9 mouse cellular contexts compared by ENCODE assay signal in genomic region chr3:88552082-88552645, GRCm38 (mm10). TPM values are rescaled to one million over a fixed set of nuclear protein-coding genes. Genes with fewer than 3 reads are reported as not detected.
DNase-seq lines count a peak whose midpoint lies in the region; ATAC-seq lines count a peak whose summit lies in the region.
"Had no signal": no experiment of that assay in that cellular context is flagged by ENCODE, and none has a peak within 500 bp of the region (broad histone marks: within the 10 kb centered on the region; RNA-seq: fewer than 3 reads in every experiment).

No protein-coding gene starts in this region.

- H3K27ac ChIP-seq in kidney, embryonic 15.5 days: peak overlapping the region; percentile 99
- H3K27ac ChIP-seq in brown adipose tissue, adult 24 weeks (replicated peaks; ENCODE audit: low read depth, low read length): peak overlapping the region; percentile 40
- H3K27ac ChIP-seq in hindbrain, embryonic 14.5 days: peak overlapping the region; percentile 91
- H3K27ac ChIP-seq in midbrain, embryonic 16.5 days (ENCODE audit: low read length): peak overlapping the region; percentile 93

- H3K9me3 ChIP-seq in kidney, embryonic 15.5 days (replicated peaks): no peaks in the 10 kb centered on the region
- H3K9me3 ChIP-seq in hindbrain, embryonic 14.5 days (ENCODE audit: control insufficient read depth, low read length): no peaks in the 10 kb centered on the region
- no peaks in the 10 kb centered on the region for H3K9me3 ChIP-seq in midbrain, embryonic 16.5 days (replicated peaks; ENCODE audit: control insufficient read depth, low read length, poor library complexity, severe bottlenecking)

- H3K4me1 ChIP-seq in kidney, embryonic 15.5 days: peaks cover 42% of the 10 kb centered on the region
- H3K4me1 ChIP-seq in brown adipose tissue, adult 24 weeks (ENCODE audit: control insufficient read depth, insufficient read depth, insufficient read length, low read length): 0 out of 2 replicates have a peak, but pooled peaks cover 3% of the 10 kb centered on the region
- H3K4me1 ChIP-seq in hindbrain, embryonic 14.5 days (replicated peaks; ENCODE audit: control insufficient read depth, insufficient read depth, low read length): peaks cover 17% of the 10 kb centered on the region
- peaks cover 26% of the 10 kb centered on the region for H3K4me1 ChIP-seq in midbrain, embryonic 16.5 days (ENCODE audit: control insufficient read depth, insufficient read depth, low read length)

- no peak for ATAC-seq in kidney, embryonic 15.5 days (replicated peaks; ENCODE audit: low FRiP score)
- no peak for ATAC-seq in hindbrain, embryonic 14.5 days (ENCODE audit: low FRiP score)
- no peak for ATAC-seq in midbrain, embryonic 16.5 days
- no peak for ATAC-seq in megakaryocyte progenitor cell, adult 5-6 weeks (replicated peaks; ENCODE audit: poor library complexity)

- intact Hi-C loops in gastrocnemius, postnatal 36 days (cut with DNase I): no loop called here

- no peaks in the 10 kb centered on the region for H3K27me3 ChIP-seq in kidney, embryonic 15.5 days
- H3K27me3 ChIP-seq in hindbrain, embryonic 14.5 days (ENCODE audit: control insufficient read depth, insufficient read depth, low read length): no peaks in the 10 kb centered on the region
- H3K27me3 ChIP-seq in midbrain, embryonic 16.5 days (ENCODE audit: control insufficient read depth, insufficient read depth, low read depth, low read length): no peaks in the 10 kb centered on the region

- WGBS in kidney, embryonic 15.5 days: 20% methylated on average over 16 of the region's 16 CpGs
- 23% methylated on average over 16 of the region's 16 CpGs for WGBS in hindbrain, embryonic 14.5 days
- WGBS in midbrain, embryonic 16.5 days: 28% methylated on average over 16 of the region's 16 CpGs

- DNase-seq in kidney, adult 9 months: no peak
- DNase-seq in hindbrain, embryonic 14.5 days (ENCODE audit: low spot score): no peak
- no peak for DNase-seq in gastrocnemius, postnatal 36 days
- no peak for DNase-seq in right cerebral cortex, postnatal 14 days

- H3K4me3 ChIP-seq in kidney, embryonic 15.5 days (replicated peaks): peak overlapping the region; percentile 94
- peak overlapping the region; percentile 86 for H3K4me3 ChIP-seq in brown adipose tissue, adult 24 weeks (ENCODE audit: insufficient read depth, low read depth, low read length)
- H3K4me3 ChIP-seq in hindbrain, embryonic 14.5 days (replicated peaks; ENCODE audit: low read length): peak overlapping the region; percentile 76
- H3K4me3 ChIP-seq in midbrain, embryonic 16.5 days (ENCODE audit: low read depth, low read length): peak overlapping the region; percentile 90

- peak overlapping the region; percentile 84 for H3K4me2 ChIP-seq in kidney, embryonic 15.5 days
- peak overlapping the region; percentile 80 for H3K4me2 ChIP-seq in hindbrain, embryonic 14.5 days (replicated peaks)
- H3K4me2 ChIP-seq in midbrain, embryonic 16.5 days (ENCODE audit: low read length): peak overlapping the region; percentile 88

- H3K36me3 ChIP-seq in kidney, embryonic 15.5 days: peaks cover 23% of the 10 kb centered on the region
- H3K36me3 ChIP-seq in hindbrain, embryonic 14.5 days (replicated peaks; ENCODE audit: control insufficient read depth, insufficient read depth): peaks cover 20% of the 10 kb centered on the region
- H3K36me3 ChIP-seq in midbrain, embryonic 16.5 days (ENCODE audit: control insufficient read depth, insufficient read depth, low read length): peaks cover 7% of the 10 kb centered on the region

- H3K9ac ChIP-seq in kidney, embryonic 15.5 days: peak overlapping the region; percentile 59
- H3K9ac ChIP-seq in hindbrain, embryonic 14.5 days: peak overlapping the region; percentile 70
- H3K9ac ChIP-seq in midbrain, embryonic 16.5 days (ENCODE audit: low read depth, low read length): peak overlapping the region; percentile 96

RNA-seq across cellular contexts. Expression of gene Lamtor2, which starts 0.7 kb away (rescaled TPM):
- polyA plus RNA-seq in kidney, embryonic 15.5 days (2015; fragmentation: Nextera tagmentation; extraction: Ambion mirVana): 167 and 173 TPM in 2 replicates
- 209 and 224 TPM in 2 replicates for polyA plus RNA-seq in brown adipose tissue, adult 24 weeks (2012; ENCODE audit: insufficient read depth, insufficient read length, missing spikeins)
- 102 and 107 TPM in 2 replicates for polyA plus RNA-seq in hindbrain, embryonic 14.5 days (2014; fragmentation: Nextera tagmentation; extraction: Ambion mirVana)
- 181 and 193 TPM in 2 replicates for polyA plus RNA-seq in midbrain, embryonic 16.5 days (2015; fragmentation: Nextera tagmentation; extraction: Ambion mirVana)
- 10 to 100 TPM; 70.6 to 76.1 TPM for total RNA-seq in gastrocnemius, postnatal 36 days (2021)
- 42.4 and 46.4 TPM in 2 replicates for total RNA-seq in megakaryocyte progenitor cell, adult 5-6 weeks (2015)
- total RNA-seq in megakaryocyte progenitor cell, adult 5-6 weeks (2017): 93.9 and 115 TPM in 2 replicates

RNA-seq across cellular contexts. Expression of gene Ubqln4, which starts 1.4 kb away (rescaled TPM):
- polyA plus RNA-seq in kidney, embryonic 15.5 days (2015; fragmentation: Nextera tagmentation; extraction: Ambion mirVana): 54.0 and 57.9 TPM in 2 replicates
- 36.6 and 42.2 TPM in 2 replicates for polyA plus RNA-seq in brown adipose tissue, adult 24 weeks (2012; ENCODE audit: insufficient read depth, insufficient read length, missing spikeins)
- polyA plus RNA-seq in hindbrain, embryonic 14.5 days (2014; fragmentation: Nextera tagmentation; extraction: Ambion mirVana): 42.9 and 53.6 TPM in 2 replicates
- 39.8 and 41.3 TPM in 2 replicates for polyA plus RNA-seq in midbrain, embryonic 16.5 days (2015; fragmentation: Nextera tagmentation; extraction: Ambion mirVana)
- total RNA-seq in gastrocnemius, postnatal 36 days (2021): 10 to 100 TPM; 73.6 to 77.4 TPM
- 42.0 and 49.7 TPM in 2 replicates for total RNA-seq in megakaryocyte progenitor cell, adult 5-6 weeks (2015)
- total RNA-seq in megakaryocyte progenitor cell, adult 5-6 weeks (2017): 40.6 and 47.5 TPM in 2 replicates

RNA-seq across cellular contexts. Expression of gene Rab25, which starts 4.1 kb away (rescaled TPM):
- polyA plus RNA-seq in kidney, embryonic 15.5 days (2015; fragmentation: Nextera tagmentation; extraction: Ambion mirVana): 15.1 and 17.4 TPM in 2 replicates
- not detected in 2 replicates for polyA plus RNA-seq in brown adipose tissue, adult 24 weeks (2012; ENCODE audit: insufficient read depth, insufficient read length, missing spikeins)
- polyA plus RNA-seq in hindbrain, embryonic 14.5 days (2014; fragmentation: Nextera tagmentation; extraction: Ambion mirVana): 0.20 TPM in 1 of 2 replicates, not detected in the other
- polyA plus RNA-seq in midbrain, embryonic 16.5 days (2015; fragmentation: Nextera tagmentation; extraction: Ambion mirVana): 0.69 TPM in 1 of 2 replicates, not detected in the other
- not detected for total RNA-seq in gastrocnemius, postnatal 36 days (2021)
- total RNA-seq in megakaryocyte progenitor cell, adult 5-6 weeks (2015): 0.17 TPM in 1 of 2 replicates, not detected in the other
- 0.37 TPM in 1 of 2 replicates, not detected in the other for total RNA-seq in megakaryocyte progenitor cell, adult 5-6 weeks (2017)
- total RNA-seq: left cerebral cortex, adult 8-10 months had no signal

RNA-seq across cellular contexts. Expression of gene Mex3a, which starts 20.0 kb away (rescaled TPM):
- 20.9 and 22.0 TPM in 2 replicates for polyA plus RNA-seq in kidney, embryonic 15.5 days (2015; fragmentation: Nextera tagmentation; extraction: Ambion mirVana)
- 0.16 and 0.21 TPM in 2 replicates for polyA plus RNA-seq in brown adipose tissue, adult 24 weeks (2012; ENCODE audit: insufficient read depth, insufficient read length, missing spikeins)
- 30.8 and 31.0 TPM in 2 replicates for polyA plus RNA-seq in hindbrain, embryonic 14.5 days (2014; fragmentation: Nextera tagmentation; extraction: Ambion mirVana)
- polyA plus RNA-seq in midbrain, embryonic 16.5 days (2015; fragmentation: Nextera tagmentation; extraction: Ambion mirVana): 28.6 and 33.0 TPM in 2 replicates
- total RNA-seq in gastrocnemius, postnatal 36 days (2021): under 1 TPM; 0.17 to 0.33 TPM
- total RNA-seq in megakaryocyte progenitor cell, adult 5-6 weeks (2015): 3.8 and 3.9 TPM in 2 replicates
- 1.7 and 2.8 TPM in 2 replicates for total RNA-seq in megakaryocyte progenitor cell, adult 5-6 weeks (2017)

RNA-seq across cellular contexts. Expression of gene Ssr2, which starts 23.5 kb away (rescaled TPM):
- polyA plus RNA-seq in kidney, embryonic 15.5 days (2015; fragmentation: Nextera tagmentation; extraction: Ambion mirVana): 300 and 318 TPM in 2 replicates
- polyA plus RNA-seq in brown adipose tissue, adult 24 weeks (2012; ENCODE audit: insufficient read depth, insufficient read length, missing spikeins): 84.2 and 89.0 TPM in 2 replicates
- 117 and 129 TPM in 2 replicates for polyA plus RNA-seq in hindbrain, embryonic 14.5 days (2014; fragmentation: Nextera tagmentation; extraction: Ambion mirVana)
- 127 and 144 TPM in 2 replicates for polyA plus RNA-seq in midbrain, embryonic 16.5 days (2015; fragmentation: Nextera tagmentation; extraction: Ambion mirVana)
- 10 to 100 TPM; 46.3 to 51.4 TPM for total RNA-seq in gastrocnemius, postnatal 36 days (2021)
- 438 and 488 TPM in 2 replicates for total RNA-seq in megakaryocyte progenitor cell, adult 5-6 weeks (2015)
- total RNA-seq in megakaryocyte progenitor cell, adult 5-6 weeks (2017): 213 and 253 TPM in 2 replicates

Comparison
In these comparisons a context has a peak if more than half of its experiments do, and no peak if none do; other contexts are left out.
1. H3K27ac ChIP-seq: peak in every context shown above with its lines; median percentile 99 in kidney, embryonic 15.5 days; 93 in midbrain, embryonic 16.5 days; 91 in hindbrain, embryonic 14.5 days; 40 in brown adipose tissue, adult 24 weeks.